Mouse (Mus musculus) adrenal gland (tissue): ENCODE measurements around the gene Phf20.
"Not testable (repeated sequence)": the region's sequence is repeated elsewhere in the genome, so short reads cannot be mapped to it uniquely, and the experiment has no call there.

Experiments
- intact Hi-C: fragments of 180-260 bp; cut with DNase I; formaldehyde crosslinking; loops from one replicate; pipeline ENCODE4 v1.15.1; 2025

The Phf20 gene

GRCm38 (mm10) chr2:156197129-156197911 lies 1.1 kb downstream of the Phf20 start:
- intact Hi-C loops = loop anchor here (5.0 kb wide), 1 partner anchor 60 kb away; no protein-coding TSS in a partner anchor

- intact Hi-C loops = loop anchor here (5.0 kb wide), 1 partner anchor 57 kb away; no protein-coding TSS in a partner anchor
These were observed 3.7 kb downstream of the Phf20 start for GRCm38 (mm10) chr2:156199944-156200343.

- intact Hi-C loops = no loop called here
These were observed 5.2 kb downstream of the Phf20 start for GRCm38 (mm10) chr2:156201486-156201885.

GRCm38 (mm10) chr2:156202848-156203437 lies 6.7 kb downstream of the Phf20 start:
- intact Hi-C loops = no loop called here

DNA sequence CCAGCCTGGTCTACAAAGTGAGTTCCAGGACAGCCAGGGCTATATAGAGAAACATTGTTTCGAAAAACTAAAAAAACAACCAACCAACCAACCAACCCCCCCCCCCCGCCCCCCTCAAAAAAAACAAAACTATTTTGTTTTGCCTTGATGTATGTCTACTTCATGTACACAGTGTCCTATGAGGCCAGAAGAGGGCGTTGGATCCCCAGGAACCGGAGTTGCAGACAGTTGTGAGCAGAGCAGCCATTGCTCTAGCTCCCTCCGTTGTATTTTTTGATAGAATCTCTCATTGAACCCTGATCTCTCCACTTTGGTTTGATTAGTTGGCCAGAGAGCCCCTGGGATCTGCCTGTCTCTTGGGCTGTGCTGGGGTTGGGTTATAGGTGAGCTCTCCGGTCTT lies 7.7 kb downstream of the Phf20 start:
- intact Hi-C loops = no loop called here

DNA sequence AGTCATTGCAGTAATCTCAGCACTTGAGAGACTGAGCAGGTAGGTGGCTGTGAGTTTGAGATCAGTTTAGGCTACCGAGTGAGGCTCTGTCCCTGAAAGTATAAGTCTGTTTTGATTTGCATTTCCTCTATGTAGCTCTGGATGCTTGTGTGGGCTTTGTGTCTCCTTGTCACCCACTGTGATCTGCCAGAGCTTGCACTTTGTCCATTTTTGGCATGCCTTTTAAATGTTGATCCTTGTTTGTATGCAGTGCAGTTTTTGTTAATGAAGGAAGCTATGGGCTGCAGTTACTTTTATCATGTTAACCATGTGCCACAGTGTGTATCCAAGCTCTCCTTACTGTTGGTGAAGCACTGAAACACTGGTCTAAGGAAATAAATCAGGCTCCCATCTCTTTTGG lies 21.5 kb downstream of the Phf20 start:
- intact Hi-C loops = no loop called here

- intact Hi-C loops = no loop called here
These were observed 25.8 kb downstream of the Phf20 start for GRCm38 (mm10) chr2:156222100-156222499.

- intact Hi-C loops = no loop called here
These were observed 27.8 kb downstream of the Phf20 start for GRCm38 (mm10) chr2:156224043-156224442.

DNA sequence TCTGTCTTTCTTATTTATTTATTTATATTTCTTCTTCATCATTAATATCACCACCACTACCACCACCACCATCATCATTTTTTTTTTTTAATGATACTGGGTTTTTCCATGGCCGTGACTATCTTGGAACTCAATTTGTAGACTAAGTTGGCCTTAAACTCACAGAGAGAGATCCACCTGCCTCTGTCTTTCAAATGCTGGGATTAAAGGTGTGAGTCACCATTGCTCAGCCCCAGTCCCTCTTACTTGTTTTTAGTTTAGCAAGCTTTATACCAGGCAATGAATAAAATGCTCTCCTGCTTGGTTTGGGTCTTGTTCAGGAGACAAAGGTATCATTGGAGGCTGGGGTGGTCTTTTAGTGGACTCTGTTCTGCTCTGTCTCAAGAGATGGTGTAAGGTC lies 31.4 kb downstream of the Phf20 start:
- intact Hi-C loops = no loop called here

DNA sequence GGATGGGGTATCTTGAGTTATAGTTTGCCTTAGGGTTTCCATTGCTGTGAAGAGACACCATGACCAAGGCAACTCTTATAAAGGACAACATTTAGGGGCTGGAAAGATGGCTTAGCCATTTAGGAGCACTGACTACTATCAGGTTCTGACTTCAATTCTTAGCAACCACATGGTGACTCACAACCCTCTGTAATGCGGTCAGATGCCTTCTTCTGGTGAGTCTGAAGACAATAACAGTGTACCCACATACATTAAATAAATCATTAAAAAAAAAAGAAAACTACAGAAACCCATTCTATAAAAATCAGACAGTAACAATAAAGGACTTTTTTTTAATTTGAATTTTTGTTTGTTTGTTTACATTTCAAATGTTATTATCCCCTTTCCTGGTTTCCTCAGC lies 32.9 kb downstream of the Phf20 start:
- intact Hi-C loops = no loop called here

DNA sequence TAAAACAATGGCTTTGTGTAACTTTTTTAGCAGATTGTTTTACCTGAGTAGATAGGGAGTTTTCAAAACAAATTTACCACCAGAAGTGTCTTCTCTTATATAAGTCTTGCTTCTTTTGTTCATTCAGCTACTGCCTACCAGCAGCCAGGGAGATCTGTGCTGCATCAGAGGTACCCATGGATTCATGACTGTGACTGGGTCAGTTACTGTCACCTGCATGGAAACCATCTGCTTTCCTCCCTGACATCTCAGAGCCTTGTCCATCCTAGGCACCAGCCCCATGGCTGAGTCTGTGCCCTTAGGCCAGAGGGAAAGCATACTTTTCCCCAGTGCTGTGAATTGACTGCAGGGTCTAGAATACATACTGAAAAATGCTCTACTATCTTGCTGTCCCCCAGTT lies 35.1 kb downstream of the Phf20 start:
- intact Hi-C loops = no loop called here

DNA sequence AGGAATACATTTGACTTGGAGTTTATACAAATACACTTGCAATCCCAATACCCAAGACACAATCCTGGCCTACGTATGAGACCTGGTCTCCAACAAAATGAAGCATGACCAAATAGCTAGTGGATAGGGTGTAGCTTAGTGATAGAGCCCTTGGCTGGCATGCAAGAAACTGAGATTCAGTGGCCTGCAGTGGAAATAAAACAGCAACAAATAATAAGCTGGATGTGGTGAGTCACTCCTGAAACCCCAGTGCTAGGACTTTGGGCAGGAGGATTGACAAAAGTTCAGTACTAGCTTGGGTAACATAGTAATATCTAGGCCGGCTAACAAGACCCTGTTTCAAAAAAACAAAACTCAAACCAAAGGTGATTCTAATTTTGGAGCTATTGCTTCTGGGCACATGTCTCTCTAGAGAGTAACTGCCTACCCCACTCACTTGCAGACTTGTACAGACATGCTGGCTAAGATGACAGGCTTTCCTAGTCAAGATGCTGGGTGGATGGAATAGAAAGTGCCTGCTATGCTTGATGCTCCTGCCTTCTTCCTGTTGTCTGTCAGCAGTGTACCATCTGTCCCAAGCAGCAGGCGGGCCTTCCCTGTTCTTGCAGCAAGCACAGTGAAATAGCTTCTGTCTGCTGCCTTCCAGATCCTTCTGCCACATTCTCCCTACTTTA lies 37.1 kb downstream of the Phf20 start:
- intact Hi-C loops = no loop called here

- intact Hi-C loops = not testable (repeated sequence)
These were observed 37.8 kb downstream of the Phf20 start for GRCm38 (mm10) chr2:156234016-156234415.

- intact Hi-C loops = no loop called here
These were observed 39.6 kb downstream of the Phf20 start for GRCm38 (mm10) chr2:156235847-156236246.

DNA sequence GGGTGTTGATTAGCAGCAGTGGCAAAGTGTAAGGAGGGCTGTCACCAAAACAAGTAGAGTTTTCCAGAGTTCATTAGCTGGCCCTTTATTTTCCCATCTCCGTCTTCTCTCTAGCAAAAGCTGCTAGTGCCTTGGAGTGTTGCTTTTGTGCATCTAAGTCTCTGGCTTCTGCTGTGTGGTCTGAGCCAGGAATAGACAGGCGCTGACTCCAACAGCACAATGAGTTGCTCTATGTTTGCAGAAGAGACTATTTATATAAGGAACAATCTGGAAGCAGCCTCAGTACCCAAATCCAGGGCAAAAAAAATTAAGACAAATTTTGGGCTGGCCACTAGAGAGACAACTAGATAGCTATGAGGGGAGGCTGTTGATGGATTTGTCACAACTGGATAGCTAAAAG lies 45.4 kb downstream of the Phf20 start:
- intact Hi-C loops = no loop called here

GRCm38 (mm10) chr2:156243011-156243410 lies 46.7 kb downstream of the Phf20 start:
- intact Hi-C loops = no loop called here

- intact Hi-C loops = no loop called here
These were observed 51.3 kb downstream of the Phf20 start for GRCm38 (mm10) chr2:156247599-156247998.

DNA sequence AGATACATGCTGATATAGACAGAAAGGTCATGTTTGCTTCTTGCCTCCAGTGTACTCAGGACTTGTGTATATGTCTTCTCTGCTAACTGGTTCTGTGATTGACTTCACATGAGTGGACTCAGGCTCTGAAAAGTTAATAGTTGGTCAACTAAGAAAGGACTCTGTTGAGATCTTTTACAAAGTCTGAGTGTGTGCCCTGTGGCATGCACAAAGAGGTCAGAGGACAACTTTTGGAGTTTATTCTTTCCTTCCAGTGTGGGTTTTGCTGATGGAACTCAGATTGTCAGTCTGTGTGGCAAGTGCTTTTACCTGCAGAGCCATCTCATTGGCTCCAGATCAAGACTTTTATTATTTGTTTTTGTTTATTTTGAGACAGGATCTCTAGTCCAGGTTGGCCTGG lies 54.5 kb downstream of the Phf20 start:
- intact Hi-C loops = no loop called here

DNA sequence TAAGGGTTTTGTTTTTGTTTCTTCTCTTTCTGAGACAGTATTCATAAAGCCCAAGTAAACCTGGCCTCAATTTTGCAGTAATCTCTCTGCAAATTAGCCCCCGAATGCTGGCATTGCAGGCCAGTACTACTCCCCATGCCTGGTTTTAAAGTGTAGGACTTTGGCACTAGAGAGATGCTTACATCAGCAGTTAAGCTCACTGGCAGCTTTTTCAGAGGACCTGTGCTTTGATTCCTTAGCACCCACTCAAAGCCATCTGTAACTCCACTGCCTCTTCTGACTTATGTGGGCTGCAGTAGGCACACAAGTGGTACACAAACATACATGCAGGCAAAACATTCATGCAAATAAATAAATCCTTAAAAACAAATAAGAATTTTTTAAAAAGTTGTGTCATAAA lies 55.0 kb downstream of the Phf20 start:
- intact Hi-C loops = no loop called here

- intact Hi-C loops = loop anchor here (5.0 kb wide), 1 partner anchor 60 kb away; the partner anchor contains the start of gene Phf20
These were observed 60.8 kb downstream of the Phf20 start for GRCm38 (mm10) chr2:156257051-156257450.

- intact Hi-C loops = loop anchor here (5.0 kb wide), 1 partner anchor 61 kb away; the partner anchor contains the start of gene Phf20
These were observed 61.9 kb downstream of the Phf20 start for GRCm38 (mm10) chr2:156257922-156258761.
